Mouse (Mus musculus): ENCODE data around the gene Fam219b. TPM values are rescaled to one million over a fixed set of nuclear protein-coding genes. Genes with fewer than 3 reads are reported as not detected.

The Fam219b gene
- polyA plus RNA-seq, 1 experiment = 9.1 TPM

DNA sequence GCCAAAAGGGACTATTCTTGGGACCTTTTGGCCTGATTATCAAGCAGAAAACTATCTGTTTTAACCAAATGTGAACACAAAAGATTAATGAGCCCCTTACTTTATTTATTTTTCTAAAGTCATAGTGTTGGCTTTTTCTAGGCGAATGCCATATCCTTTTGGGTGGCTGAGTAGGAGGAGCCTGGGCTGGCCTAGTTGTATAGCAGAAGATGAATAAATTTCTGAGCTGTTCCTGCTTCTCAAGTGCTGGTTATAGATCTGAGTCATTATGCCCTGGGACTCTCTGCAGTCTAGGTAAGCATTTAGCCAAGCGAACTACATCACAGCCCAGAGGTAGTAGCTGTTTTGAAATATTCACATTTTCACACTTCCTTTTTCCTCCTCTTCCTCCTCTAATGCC lies 11.8 kb upstream of the Fam219b start:
- DNase-seq (ENCODE audit: low read depth) = no peak

DNA sequence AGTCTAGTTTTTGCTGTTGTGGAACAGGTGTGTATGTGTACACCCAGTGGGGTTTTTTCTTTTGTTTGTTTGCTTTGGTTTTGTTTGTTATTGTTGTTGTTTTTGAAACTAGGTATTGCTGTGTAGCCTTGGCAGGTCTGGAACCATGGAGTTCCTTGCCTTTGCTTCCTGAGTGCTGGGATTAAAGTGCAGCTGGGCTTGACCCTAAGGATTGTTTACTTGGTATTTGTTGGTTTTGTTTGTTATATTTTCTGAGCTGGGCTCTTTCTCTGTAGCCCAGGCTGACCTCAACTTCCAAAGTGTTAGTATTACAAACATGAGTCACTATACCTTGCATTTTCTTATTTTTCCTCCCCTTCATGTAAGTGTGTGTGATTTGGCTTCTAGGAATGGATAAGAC lies 10.9 kb upstream of the Fam219b start:
- DNase-seq (ENCODE audit: low read depth) = no peak

DNA sequence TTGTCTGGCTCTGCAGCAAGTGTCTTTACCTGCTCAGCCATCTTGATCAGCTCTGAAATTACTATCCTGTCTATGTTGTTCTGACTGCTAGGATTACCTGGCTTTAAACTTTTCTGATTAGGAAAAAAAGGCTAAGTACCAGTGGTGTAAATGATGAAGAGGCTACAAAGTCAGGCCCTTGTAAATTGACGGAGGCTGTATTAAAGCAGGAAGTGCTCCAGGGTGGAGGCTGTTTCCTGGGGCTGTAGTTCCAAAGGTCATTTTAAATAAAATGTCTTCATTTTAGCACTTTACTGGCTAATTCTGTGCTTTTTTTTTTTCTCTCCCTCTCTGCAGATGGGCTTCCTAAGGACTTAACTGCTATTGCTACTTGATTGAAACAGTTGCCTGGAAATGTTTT lies 5.4 kb upstream of the Fam219b start:
- no peak for DNase-seq (ENCODE audit: low read depth)

DNA sequence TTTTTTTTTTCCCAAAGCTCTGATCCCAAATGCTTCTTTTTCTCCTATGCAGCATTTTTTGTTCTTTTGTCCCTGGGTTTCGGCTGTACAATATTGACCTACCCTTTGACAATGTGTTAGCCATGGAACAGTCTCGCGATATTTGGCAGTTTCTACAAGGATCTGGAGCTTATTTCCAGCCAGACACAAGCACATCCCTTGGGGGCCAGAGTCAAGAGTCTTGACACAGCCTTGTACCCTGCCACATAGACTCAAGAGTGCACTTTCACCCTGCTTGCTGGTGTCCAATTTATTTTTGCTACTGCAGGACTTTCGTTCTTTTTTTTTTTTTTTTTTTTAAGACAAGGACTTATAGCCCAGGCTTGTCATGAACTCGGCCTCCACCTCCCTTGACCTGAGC lies 966 bp upstream of the Fam219b start:
- no peak for DNase-seq (ENCODE audit: low read depth)

DNA sequence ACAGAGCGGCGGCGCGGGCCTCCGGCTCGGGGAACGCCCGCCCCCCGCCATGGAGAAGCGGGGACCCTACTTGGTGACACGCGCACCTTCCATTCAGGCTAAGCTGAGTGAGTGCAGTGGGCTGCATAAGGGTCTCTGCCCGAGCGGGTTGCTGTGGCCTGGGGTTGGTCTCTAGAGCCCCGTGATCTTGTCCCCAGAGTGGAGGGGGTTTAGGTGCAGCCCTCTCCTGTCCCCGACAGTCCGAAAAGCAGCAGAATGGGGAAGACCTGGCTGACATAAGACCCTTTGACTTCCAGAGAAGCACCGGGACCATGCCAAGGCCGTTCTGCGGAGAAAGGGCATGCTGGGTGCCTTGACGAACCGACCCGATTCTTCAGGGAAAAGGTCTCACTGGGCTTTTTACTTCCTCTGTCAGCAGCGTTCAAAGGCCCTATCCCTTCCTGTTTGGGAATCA lies 427 bp downstream of the Fam219b start:
- no peak for DNase-seq (ENCODE audit: low read depth)

DNA sequence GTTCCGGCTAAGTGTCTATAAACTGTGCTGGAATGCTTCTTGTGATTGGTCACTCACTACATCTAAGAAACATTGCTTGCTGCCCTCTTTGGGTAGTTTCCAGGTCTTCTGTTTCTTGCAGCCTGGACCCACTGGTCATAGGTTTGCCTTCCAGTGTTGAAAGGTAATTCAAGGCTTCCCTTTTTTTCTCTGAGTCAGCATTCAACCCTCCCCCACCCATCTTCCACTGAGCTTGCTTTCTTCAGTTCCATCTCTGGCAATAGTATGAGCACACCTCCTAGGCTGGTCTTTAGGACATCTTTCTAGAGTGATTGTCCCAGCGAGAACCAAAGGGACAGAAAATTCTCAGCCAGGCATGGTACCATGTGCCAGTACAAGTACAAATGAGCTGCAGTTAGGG lies 2.2 kb downstream of the Fam219b start:
- no peak for DNase-seq (ENCODE audit: low read depth)

DNA sequence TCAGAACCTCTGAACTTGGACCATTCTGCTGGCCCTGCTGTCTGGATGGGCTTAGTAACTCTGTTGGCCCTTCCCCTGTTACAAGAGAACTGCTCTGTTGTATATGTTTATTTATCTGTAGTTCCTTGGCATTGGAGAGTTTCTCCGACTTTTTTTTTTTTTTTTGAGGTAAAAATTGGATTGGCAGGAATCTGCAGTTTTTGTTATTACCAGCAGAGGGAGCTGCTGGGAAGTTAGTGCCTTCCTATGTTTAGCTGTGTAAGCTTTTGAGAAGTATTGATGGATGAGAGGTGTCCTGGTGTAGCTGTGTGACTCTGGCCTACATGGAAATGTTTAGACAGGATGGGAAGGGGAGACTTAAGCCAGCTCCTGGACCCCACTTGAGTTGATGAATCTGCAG lies 4.0 kb downstream of the Fam219b start:
- no peak for DNase-seq (ENCODE audit: low read depth)

DNA sequence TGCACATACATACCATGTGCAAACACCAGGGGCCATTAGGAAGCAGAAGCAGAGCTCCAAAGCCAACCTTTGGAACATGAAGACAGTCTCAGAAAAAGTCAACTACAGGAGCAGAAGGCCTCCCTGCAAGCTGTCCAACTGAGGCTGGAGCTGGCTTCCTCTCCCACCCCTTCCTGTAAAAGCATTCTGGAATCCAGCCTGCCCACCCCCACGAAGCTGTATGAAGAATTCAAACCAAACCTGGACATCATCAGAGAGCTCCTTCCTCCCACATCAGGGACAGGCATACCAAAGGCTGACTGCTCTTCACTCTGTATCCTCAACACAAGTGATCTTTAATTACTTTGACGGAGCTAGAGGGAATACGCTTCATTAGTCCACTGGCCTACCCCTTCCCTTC lies 6.6 kb downstream of the Fam219b start:
- DNase-seq (ENCODE audit: low read depth) = no peak

DNA sequence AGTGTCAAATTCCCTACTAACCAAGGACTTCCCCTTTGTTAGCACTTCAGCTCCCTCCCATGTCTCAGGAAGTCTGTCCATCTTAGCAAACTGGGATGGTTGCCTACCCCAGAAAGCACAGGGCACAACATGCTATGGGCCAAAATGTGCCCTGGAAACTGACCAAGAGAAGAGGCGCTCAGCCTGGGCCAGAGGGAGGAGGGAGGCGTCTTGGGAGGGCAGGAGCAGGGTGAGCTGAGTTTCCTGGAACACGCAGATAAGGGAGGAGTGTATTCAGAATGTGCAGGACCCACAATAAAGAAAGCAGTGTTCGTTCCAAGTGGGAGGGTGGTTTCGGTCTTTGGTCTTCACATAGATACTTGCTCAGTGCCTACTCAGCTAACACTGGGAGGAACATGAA lies 10.0 kb downstream of the Fam219b start:
- DNase-seq (ENCODE audit: low read depth) = no peak

DNA sequence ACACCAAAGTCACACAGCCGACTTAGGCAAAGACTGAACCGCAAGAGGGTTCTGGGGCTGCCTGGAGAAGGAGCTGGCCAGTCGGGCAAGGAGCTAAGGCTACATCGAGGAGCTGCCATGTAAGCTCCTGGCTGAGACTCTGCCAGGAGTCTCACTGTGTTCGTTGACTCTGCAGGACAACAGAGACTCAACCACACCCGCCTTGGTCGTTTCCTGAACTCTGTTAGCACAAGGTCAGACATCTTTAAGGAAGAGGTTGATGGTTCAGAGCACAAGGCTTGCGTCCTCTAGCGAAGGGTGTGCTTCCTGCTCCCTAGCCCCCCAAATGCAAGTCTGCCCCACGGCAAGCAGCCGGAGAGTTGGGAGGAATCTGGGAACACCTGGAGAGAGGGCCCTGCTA lies 10.5 kb downstream of the Fam219b start:
- DNase-seq (ENCODE audit: low read depth) = no peak

DNA sequence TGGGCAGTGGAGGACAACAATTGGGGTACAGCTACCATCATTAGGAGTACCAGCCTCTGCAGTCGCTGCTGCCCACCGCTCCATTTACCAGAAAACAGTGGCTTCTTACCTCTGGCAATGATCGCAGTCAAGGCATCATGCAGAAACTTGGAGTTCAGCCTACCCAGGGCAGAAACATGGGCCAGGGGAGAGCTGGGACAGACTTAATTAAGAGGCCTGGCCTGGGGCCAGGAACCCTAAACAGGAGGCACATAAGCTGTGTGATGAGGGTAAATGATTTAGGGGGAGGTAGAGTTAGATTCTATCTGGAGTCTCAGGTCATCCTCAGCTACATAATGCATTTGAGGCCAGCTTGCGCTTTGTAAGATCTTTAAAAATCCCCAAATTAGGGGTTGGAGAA lies 11.9 kb downstream of the Fam219b start:
- no peak for DNase-seq (ENCODE audit: low read depth)

DNA sequence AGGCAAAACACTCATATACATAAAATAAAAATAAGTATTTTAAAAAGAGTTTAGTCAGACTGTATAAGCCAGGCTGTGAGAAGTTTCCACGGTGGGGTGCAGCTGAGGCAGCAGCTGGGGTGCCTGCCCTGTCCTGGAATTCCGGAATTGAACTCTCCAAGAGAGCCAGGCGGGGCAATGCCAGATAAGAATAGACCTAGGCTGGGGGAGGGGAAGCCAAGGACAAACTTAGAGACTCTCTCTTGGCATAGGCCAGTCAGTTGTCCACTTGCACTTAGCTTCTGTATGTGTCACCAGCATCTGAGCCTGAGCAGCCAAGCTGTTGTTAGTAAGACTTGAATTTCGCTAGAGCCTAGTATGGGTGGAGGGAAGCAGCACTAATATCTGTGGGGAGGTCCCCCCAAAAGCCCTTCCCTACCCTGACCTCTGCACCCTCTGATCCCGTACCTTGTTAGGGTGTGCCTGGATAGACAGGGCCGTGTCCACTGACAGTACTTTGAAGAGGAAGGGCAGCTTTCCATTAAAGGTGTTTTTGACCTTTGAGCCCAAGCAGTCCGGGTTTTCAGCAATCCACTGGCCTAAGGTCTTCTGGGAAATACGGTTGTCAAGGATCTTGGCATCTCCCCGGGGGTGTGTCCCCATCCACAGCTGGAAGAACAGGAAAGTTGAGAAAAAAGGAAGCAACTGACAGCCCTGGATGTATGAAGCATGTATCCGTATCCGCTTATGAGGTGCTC lies 13.0 kb downstream of the Fam219b start:
- DNase-seq (ENCODE audit: low read depth) = no peak

DNA sequence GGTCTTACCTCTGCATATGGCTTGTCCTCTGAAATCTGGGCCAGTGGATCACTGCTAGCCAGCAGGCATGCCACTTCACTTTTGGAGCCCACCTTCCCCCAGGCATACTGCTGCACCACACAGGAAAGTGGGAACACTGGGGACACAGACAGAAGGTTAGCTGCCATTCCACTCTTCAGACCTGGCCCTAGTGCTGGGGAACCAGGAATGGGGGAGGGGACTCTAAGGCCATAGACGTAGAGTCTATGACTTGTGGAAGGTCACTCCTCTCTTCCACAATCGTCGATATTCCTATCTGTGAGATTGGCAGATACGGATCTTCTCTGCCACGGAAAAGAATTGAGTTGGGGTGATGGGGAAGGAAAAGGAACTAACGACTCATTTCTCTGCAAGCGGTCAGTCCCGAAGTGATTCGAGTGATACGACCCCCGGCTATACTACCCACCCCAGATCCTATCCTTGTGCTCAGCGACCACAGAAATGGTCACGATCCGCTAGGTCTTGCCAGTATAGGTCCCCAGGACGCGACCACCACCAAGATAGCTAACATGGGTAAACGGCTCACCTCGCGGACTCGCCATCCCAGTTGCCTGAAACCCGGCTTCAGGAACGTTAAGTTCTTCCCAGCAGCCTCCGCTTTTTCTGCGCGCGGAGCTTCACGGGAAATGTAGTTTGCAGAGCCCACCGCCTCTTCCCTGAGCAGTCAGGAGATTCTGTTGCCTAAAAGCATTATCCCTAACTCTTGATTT lies 15.0 kb downstream of the Fam219b start, which contains the start of gene Mpi:
TSS of gene Mpi (minus strand) at position 625 of the 749 bp plus-strand sequence.
- DNase-seq (ENCODE audit: low read depth) = no peak

DNA sequence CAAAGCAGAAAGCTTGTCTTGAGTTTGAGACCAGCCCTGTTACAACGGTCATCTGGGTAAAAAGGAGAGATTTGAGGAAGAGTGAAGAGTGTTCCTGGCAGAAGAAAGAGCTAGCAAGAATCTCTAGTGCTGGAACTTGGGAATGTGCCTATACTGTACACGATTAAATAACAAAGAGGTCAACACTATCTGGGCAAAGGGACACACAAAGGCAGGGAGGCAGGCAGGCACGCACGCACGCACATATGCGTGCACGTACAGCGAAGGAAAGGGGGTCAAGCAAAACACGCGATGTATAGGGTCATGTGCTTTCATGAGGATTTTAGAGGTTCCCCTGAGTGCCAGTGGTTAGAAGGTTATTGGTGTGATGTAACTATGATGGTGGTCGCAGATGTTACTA lies 15.8 kb downstream of the Fam219b start:
- no peak for DNase-seq (ENCODE audit: low read depth)

DNA sequence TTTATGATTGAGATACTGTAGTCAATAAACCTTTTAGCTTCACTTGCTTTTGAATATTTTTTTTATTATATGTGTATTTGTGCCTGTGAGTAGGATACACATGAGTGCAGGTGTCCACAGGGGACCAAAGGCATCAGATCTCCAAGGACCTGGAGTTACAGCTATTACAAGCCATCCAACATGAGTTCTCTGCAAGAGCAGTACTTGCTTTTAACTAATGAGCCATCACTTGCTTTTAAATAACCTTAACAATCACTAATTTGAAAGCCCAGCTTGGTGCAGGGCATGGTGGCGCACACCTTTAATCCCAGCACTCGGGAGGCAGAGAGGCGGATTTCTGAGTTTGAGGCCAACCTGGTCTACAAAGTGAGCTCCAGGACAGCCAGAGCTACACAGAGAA lies 17.4 kb downstream of the Fam219b start:
- DNase-seq (ENCODE audit: low read depth) = no peak

DNA sequence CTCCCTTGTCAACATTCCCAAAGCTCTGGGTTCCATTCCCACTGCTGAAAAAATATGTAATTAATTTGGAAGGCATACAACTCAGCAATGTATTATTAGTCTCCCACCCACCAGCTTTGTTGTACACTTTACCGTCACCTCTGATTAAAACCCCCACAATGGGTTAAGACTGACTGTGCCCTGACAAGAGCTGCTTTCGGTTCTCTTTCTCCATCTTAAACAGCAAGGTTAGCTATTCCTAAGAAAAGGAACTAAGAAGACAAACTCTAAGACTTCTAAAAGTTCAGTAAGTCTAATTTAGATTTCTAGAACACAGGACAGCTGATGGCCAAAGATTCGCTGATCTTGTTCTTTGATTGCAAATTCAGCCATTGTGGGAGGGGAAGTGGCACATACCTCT lies 19.9 kb downstream of the Fam219b start:
- DNase-seq (ENCODE audit: low read depth) = no peak

DNA sequence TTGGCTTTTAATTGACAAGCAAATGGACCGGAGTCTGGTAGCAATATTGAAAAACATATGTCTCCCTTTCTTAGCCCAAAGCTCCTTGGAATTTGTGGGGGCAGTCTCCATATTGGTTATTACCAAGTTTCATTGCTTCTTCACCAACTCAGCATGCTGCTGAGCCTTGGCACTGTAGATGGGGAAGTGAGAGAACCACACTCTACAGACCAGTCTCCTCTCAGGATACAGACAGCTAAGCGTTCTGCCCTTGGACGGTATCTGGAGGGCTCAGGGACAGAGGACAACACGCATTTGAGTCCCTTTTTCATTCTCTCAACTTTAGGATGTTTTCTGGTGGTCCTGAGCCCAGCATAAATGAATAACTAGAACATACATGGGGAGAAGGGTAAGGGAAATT lies 21.3 kb downstream of the Fam219b start:
- no peak for DNase-seq (ENCODE audit: low read depth)

DNA sequence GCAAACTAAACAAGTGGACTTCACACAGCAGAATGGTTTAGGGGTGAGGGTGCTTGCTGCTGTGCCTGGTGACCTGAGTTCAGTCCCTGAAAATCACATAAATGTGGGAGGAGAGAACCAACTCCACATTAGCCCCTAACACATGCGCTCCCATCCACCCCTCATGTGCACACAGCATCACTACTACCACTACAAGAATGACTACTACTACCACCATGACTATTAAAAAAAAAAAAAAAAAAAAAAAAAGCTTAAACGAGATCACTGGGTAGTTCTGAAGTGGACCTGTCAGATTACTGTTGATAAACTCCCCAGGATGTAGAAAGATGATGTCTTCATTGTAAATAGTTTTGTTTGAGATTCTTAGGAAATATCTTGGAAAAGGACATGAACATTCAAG lies 22.2 kb downstream of the Fam219b start:
- no peak for DNase-seq (ENCODE audit: low read depth)

DNA sequence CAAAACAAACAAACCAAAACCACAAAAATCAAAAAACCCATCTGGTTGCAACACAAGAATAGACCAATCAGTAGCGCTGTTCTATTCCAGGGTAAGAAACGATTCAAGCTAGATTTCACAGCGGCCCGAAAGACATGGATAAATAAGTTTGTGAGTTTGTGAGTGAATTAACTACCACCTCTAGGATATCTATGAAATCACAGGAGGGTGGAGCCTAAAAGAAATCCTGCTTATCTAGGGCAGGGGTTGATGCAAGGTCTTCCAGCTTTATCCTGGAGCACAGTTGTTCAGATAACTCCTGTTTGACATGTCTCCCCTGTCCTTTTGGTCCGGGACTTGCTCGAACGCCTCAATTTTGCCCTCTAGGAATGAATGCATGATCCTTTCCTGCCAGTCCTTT lies 22.9 kb downstream of the Fam219b start:
- no peak for DNase-seq (ENCODE audit: low read depth)

DNA sequence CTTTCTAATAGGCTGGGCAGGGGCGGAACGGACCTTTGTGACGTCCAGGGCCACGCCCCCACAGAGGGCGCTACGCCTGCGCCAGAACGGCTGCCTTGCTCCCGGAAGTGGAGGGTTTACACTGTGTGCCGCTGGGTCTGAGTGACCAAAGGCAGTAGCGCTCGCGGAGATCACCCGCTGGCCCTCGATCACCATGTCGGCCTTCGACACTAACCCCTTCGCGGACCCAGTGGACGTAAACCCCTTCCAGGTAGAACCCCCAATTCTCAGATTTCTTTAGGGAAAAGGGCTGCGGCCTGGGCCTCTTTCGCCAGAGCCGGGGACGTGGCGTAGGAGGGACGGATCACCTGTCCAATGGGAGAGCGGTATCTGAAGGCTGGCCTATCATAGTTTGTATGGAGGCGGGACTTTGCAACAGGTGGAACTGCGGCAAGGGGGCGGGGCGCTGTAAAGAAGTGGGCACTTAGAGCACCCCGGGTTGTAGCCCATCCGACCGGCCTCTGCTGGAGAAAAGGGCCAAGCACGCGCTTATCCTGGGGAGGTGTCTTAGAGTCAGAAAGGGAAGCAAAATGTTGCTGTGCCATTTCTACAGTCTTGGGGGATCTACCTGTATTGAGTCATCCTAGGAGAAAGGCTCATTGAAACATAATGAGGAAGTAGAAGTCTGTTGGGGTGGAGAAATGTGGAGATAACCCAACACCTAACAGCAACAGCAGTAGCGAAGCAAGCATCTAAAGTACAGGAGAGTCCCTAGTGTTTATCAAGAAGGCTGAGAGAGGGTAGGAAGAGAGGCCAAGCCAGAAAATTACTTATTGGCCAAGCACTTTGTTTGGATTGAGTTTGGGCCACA lies 23.8 kb downstream of the Fam219b start, which contains the start of gene Scamp2:
TSS of gene Scamp2 (plus strand) at position 83 of the 850 bp plus-strand sequence.
- no peak for DNase-seq (ENCODE audit: low read depth)

DNA sequence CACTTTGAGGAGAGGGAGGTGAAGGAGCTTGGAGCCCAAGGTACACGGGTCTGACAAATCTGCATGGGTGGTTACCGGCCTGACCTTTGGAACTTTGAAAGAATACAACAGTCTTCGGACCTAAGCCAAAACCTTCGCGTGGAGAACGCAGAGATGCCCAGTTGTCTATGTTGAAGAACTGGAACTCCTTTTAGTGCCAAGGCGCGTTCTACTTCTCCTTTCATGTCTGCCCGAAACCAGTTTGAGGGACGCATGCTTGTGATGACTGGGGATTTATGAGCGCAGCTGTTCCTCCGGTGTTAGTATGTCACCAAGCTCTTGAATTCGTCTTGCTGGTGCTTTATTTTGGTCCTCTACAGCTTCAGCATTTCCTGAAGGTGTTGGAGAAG lies 24.4 kb downstream of the Fam219b start:
- no peak for DNase-seq (ENCODE audit: low read depth)

DNA sequence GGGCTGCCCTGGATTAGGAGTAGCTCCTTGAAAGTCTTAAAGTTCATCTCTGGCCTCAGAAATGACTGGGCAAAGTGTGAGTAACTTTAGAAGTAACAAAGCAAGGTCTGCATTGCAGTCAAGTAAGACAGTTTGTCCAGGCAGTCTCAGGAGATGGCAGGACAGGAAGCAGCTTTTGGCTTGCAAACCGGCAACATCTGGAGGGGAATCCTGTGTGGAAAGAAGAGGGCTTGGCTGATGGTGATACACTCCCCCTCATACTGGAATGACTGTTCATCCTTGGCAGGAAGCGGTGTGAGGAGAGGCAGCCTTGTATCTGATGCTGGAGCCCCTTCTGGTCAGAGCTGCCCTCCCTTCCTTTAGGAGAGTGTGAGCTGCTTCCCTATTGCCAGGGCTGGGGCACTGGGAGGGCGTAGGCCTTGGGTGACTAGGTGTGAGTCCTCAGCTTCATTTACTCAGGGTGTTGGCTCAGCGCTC lies 25.6 kb downstream of the Fam219b start:
- DNase-seq (ENCODE audit: low read depth) = no peak

Data from gonadal fat pad, adult 2 months (tissue).